Mouse (Mus musculus) liver, postnatal 0 days (tissue): ENCODE data around the gene Pakap.

Source experiments
- CTCF ChIP-seq: sonication (generic); IDR thresholded peaks from 2 replicates; pipeline ENCODE4 v1.5.1; 2016; ENCODE audit warnings: antibody characterized with exemption, low read depth
- EP300 ChIP-seq: IDR thresholded peaks from 2 replicates; pipeline ENCODE4 v1.6.1; 2016; ENCODE audit warnings: antibody characterized with exemption, low read depth, mild to moderate bottlenecking

GRCm38 (mm10) chr4:57543692-57544256, 24.2 kb upstream of the Pakap start:
- TF ChIP-seq EP300 (no peak), CTCF (no peak)
